Mouse (Mus musculus) erythroblast, embryonic 14.5 days (primary cell): ENCODE data around the gene Jkamp. TPM values are rescaled to one million over a fixed set of nuclear protein-coding genes. Genes with fewer than 3 reads are reported as not detected.

Experiments used
- H3K27me3 ChIP-seq: 2 replicates; pipeline ENCODE4 v1.6.1; 2012; ENCODE audit warnings: inconsistent platforms; ENCODE audit not compliant: control insufficient read depth
- H3K36me3 ChIP-seq: 2 replicates; pipeline ENCODE4 v1.6.1; 2012; ENCODE audit warnings: mild to moderate bottlenecking, inconsistent platforms; ENCODE audit not compliant: control insufficient read depth
- H3K4me1 ChIP-seq: 2 replicates; pipeline ENCODE4 v1.6.1; 2012; ENCODE audit warnings: inconsistent platforms; ENCODE audit not compliant: control insufficient read depth
- H3K4me3 ChIP-seq: replicated peaks from 2 replicates; pipeline ENCODE3; 2012; ENCODE audit warnings: moderate library complexity, mild to moderate bottlenecking, inconsistent platforms
- H3K9me3 ChIP-seq: 2 replicates; pipeline ENCODE4 v1.6.1; 2012; ENCODE audit warnings: low read length, inconsistent platforms, mixed read lengths; ENCODE audit not compliant: control insufficient read depth
- GATA1 ChIP-seq: IDR thresholded peaks from 2 replicates; pipeline ENCODE4 v1.6.1; 2012; ENCODE audit warnings: low read length, inconsistent platforms, mixed read lengths
- TAL1 ChIP-seq: IDR thresholded peaks from 3 replicates; pipeline ENCODE4 v1.6.1; 2012; ENCODE audit warnings: low read length, inconsistent platforms, mixed read lengths
- polyA plus RNA-seq: library from polyadenylated mRNA; stranded (reverse); fragments of >175 nt; gene quantifications from 2 replicates; pipeline ENCODE4 v1.2.3, GENCODE M21; 2012

The Jkamp gene
- polyA plus RNA-seq, 1 experiment, result 0.52 TPM

GRCm38 (mm10) chr12:72052571-72052970, 32.8 kb upstream of the Jkamp start:
- Histone ChIP-seq H3K4me3 (no peak overlapping the region), H3K4me1 (no peaks in the 10 kb centered on the region), H3K27me3 (no peaks in the 10 kb centered on the region), H3K36me3 (no peaks in the 10 kb centered on the region), H3K9me3 (no peaks in the 10 kb centered on the region)
- TF ChIP-seq TAL1, result no peak

- H3K36me3 ChIP-seq, result no peaks in the 10 kb centered on the region
Observed at GRCm38 (mm10) chr12:72053303-72053702, 32.1 kb upstream of the Jkamp start.

GRCm38 (mm10) chr12:72053851-72054250, 31.5 kb upstream of the Jkamp start:
- Histone ChIP-seq H3K4me3 (no peak overlapping the region), H3K27me3 (no peaks in the 10 kb centered on the region), H3K4me1 (no peaks in the 10 kb centered on the region), H3K36me3 (no peaks in the 10 kb centered on the region), H3K9me3 (no peaks in the 10 kb centered on the region)
- TF ChIP-seq TAL1, result no peak
- TF ChIP-seq GATA1, result no peak

More at GRCm38 (mm10) chr12:72053303-72053702, 32.1 kb upstream of the Jkamp start:
- H3K4me1 ChIP-seq, result no peaks in the 10 kb centered on the region
- no peak overlapping the region for H3K4me3 ChIP-seq
- H3K9me3 ChIP-seq, result no peaks in the 10 kb centered on the region
- TF ChIP-seq TAL1 (no peak), GATA1 (no peak)
- no peaks in the 10 kb centered on the region for H3K27me3 ChIP-seq

GRCm38 (mm10) chr12:72057780-72058179, 27.6 kb upstream of the Jkamp start:
- no peak overlapping the region for H3K4me3 ChIP-seq
- TF ChIP-seq TAL1 (no peak), GATA1 (no peak)
- no peaks in the 10 kb centered on the region for H3K27me3 ChIP-seq
- H3K36me3 ChIP-seq, result no peaks in the 10 kb centered on the region
- H3K4me1 ChIP-seq, result no peaks in the 10 kb centered on the region
- no peaks in the 10 kb centered on the region for H3K9me3 ChIP-seq

- Histone ChIP-seq H3K27me3 (peaks cover 53% of the 10 kb centered on the region), H3K4me3 (peak overlapping the region; percentile 60), H3K9me3 (peaks cover 5% of the 10 kb centered on the region), H3K36me3 (no peaks in the 10 kb centered on the region; the same call in 1 of the 2 replicates), H3K4me1 (peaks cover 16% of the 10 kb centered on the region)
- TF ChIP-seq TAL1 (no peak), GATA1 (no peak)
Observed at GRCm38 (mm10) chr12:72069626-72070326, 15.6 kb upstream of the Jkamp start.

GRCm38 (mm10) chr12:72070327-72071269, 14.8 kb upstream of the Jkamp start, which contains the start of gene Gpr135:
TSS of gene Gpr135 (minus strand) at chr12:72071125.
- Histone ChIP-seq H3K9me3 (peaks cover 5% of the 10 kb centered on the region), H3K27me3 (peaks cover 53% of the 10 kb centered on the region), H3K4me3 (peak within 1 kb of the TSS; percentile 60), H3K36me3 (no peaks in the 10 kb centered on the region; the same call in 1 of the 2 replicates), H3K4me1 (peaks cover 16% of the 10 kb centered on the region)
- TF ChIP-seq TAL1, result no peak
- TF ChIP-seq GATA1, result no peak

- peaks cover 18% of the 10 kb centered on the region for H3K27me3 ChIP-seq
- H3K4me1 ChIP-seq, result peaks cover 3% of the 10 kb centered on the region
- no peak overlapping the region for H3K4me3 ChIP-seq
- H3K9me3 ChIP-seq, result peaks cover 5% of the 10 kb centered on the region
- TF ChIP-seq GATA1 (no peak), TAL1 (no peak)
- H3K36me3 ChIP-seq, result no peaks in the 10 kb centered on the region; the same call in 1 of the 2 replicates
Observed at GRCm38 (mm10) chr12:72078248-72078647, 7.1 kb upstream of the Jkamp start.

GRCm38 (mm10) chr12:72081961-72082360, 3.4 kb upstream of the Jkamp start:
- H3K4me1 ChIP-seq, result peaks cover 27% of the 10 kb centered on the region

GRCm38 (mm10) chr12:72082370-72082769, 3.0 kb upstream of the Jkamp start:
- Histone ChIP-seq H3K4me1 (peaks cover 27% of the 10 kb centered on the region), H3K4me3 (no peak overlapping the region), H3K9me3 (no peaks in the 10 kb centered on the region), H3K27me3 (peaks cover 34% of the 10 kb centered on the region), H3K36me3 (no peaks in the 10 kb centered on the region)
- no peak for TF ChIP-seq GATA1
- TF ChIP-seq TAL1, result no peak

More at GRCm38 (mm10) chr12:72081961-72082360, 3.4 kb upstream of the Jkamp start:
- no peaks in the 10 kb centered on the region for H3K36me3 ChIP-seq
- H3K9me3 ChIP-seq, result no peaks in the 10 kb centered on the region
- H3K4me3 ChIP-seq, result no peak overlapping the region
- no peak for TF ChIP-seq TAL1
- TF ChIP-seq GATA1, result no peak
- H3K27me3 ChIP-seq, result peaks cover 34% of the 10 kb centered on the region
